ENCODE assay signal across 13 mouse cellular contexts in the genomic region with DNA sequence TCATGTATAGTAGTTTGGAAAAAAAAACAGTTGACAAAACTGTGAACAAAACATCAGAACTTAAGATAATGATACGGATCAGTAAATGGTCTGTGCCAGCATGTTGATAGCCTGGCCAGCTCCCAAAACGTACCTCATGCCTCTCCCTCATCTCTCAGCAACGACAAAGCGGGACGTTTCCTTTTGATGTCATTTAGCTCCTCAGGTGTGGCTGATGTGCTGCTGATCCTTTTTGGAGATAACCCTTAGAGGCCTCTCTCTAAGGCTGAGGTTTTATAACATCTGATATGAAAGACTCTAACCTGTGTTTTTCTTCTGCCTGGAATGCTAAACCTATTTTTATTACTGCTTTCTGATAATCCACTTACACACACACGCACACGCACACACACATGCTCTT.
"Had no signal": no experiment of that assay in that cellular context is flagged by ENCODE, and none has a peak within 500 bp of the region (broad histone marks: within the 10 kb centered on the region; RNA-seq: fewer than 3 reads in every experiment).

No protein-coding gene starts in this region.

- ATAC-seq: lung, postnatal 0 days; midbrain, embryonic 13.5 days; midbrain, embryonic 16.5 days had no signal

- DNase-seq: kidney, adult 8-10 months; kidney, postnatal 10 days; kidney, postnatal 36 days; layer of hippocampus, postnatal 36 days; liver, embryonic 13.5 days; lung, embryonic 14.5 days; retina, postnatal 1 day; right cerebral cortex, postnatal 25 days; spleen, adult 18-20 months; thymus, postnatal 25 days had no signal
